Mouse (Mus musculus): ENCODE results near the gene Ccdc65.

DNA sequence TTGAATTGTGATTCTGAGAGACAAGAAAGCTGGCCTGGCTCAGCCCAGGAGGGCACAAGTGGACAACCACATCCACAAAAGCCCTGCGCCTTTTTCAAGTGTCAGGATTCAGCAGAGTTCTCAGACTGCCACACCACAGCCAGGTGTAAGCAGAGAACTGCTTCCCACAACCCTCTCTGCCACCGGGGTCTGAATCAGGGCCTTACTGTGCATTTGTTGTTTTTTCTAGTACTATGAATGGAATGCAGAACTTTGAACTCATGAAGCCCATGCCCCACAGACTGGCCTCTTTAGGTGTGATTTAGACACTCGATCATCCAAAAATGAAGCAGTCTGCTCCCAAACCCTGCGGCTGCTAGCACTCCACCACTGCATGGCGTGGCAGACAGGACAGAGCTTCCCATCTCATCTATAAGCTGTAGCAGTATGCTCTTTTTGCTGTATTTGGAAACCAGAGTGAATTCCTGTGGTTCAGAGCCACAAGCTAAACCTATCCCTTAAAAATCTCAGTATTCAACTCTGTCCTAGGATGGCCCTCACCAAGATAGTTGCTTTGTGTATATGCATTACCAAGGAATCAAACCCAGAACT, 26.1 kb downstream of the Ccdc65 start:
- TF ChIP-seq CTCF (IDR thresholded peaks at IDR 0.05; ENCODE audit: extremely low read depth, insufficient read depth, low read length) (no peak), POLR2A (IDR thresholded peaks at IDR 0.05; ENCODE audit: extremely low read depth, insufficient read depth, low read length) (no peak)
